Mouse (Mus musculus) ES-Bruce4 (cell line): Measurements from ENCODE around the gene Nudt3.

ENCODE experiments used
- CTCF ChIP-seq: IDR thresholded peaks from one replicate; pipeline ENCODE4 v1.8.1; 2011; ENCODE audit warnings: low read depth, low read length
- EP300 ChIP-seq: IDR thresholded peaks from 2 replicates; pipeline ENCODE4 v1.6.1; 2011; ENCODE audit warnings: low read depth, low read length; ENCODE audit not compliant: insufficient read depth
- POLR2A ChIP-seq: IDR thresholded peaks from one replicate; pipeline ENCODE4 v1.8.1; 2011; ENCODE audit warnings: low read length; ENCODE audit not compliant: insufficient read depth

DNA sequence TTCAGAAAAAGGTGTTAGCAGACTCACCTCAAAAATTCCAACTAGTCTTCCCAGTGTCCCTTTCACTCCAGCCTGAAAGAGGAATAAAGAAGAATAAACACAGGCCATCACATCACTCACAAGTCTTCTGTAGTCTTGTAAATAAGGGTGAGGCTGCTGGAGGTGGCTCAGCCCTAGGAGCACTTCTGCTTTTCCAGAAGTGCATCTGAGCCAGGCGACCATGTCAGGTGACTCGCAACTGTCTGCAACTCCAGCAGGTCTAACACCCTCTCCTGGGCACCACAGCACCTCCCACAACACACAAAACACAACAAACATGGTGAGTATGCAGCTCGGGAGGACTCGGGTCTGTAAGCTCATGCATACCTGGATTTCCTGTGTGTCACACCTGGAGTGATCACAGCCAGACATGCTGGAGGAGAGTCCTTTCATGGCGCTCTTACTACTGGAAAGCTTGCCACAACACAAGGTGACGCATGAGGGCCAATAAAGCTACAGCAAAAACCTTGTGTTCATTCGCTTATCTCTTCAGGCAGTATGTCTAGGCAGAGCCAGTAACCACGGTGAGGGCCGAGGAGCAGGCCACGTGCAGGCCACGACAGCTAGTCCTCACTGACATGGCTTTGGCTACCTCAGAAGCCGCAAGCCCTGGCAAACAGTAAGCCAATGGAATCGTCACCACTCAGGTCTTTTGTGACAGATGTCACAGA is 40.0 kb downstream of the Nudt3 start:
- TF ChIP-seq CTCF, result no peak
- no peak for TF ChIP-seq POLR2A
- no peak for TF ChIP-seq EP300
